Mouse (Mus musculus): ENCODE measurements around the gene Nmur1.
A peak's percentile ranks its signal among the peaks of the same experiment; 100 is the strongest.

Nmur1 gene

GRCm38 (mm10) chr1:86440887-86441723 is 15.1 kb upstream of the Nmur1 start:
- no peak for DNase-seq (ENCODE audit: low read depth, low spot score)

DNA sequence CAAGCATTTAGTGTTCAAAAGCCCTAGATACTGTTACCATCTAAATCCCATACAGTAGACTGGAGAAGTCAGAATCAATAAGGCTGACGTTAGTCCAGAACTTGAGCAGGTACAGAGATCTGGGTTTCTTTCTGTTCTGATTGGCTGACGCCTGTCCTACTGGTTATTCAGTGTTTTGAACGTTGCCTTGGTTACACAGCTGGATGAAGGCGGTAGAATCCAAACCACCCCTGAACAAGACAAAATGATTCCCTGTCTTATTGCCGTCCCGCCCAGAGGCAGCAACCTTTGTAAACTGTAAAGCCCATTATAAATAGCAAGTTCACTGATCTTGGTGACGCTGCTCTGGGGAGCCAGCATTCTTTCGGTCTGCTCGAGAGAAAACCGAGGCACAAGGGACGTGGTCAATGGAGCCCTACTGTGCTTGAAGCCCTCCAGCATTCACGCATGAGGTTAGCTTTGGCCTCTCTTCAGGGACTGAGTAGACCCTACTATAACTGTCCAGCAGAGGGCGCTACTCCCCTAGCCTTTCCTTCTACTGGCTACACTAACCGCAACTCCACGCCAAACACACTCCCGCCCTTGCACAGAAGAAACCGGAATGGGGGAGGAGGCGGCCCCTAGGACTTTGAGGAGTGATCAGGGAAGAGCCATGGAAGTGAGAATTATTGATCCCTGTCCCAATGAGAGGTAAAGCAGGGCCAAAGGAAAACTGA is 14.3 kb upstream of the Nmur1 start:
- DNase-seq (ENCODE audit: low read depth, low spot score), result no peak

- DNase-seq (ENCODE audit: low read depth, low spot score), result no peak
Measured at GRCm38 (mm10) chr1:86439487-86440170, 13.6 kb upstream of the Nmur1 start.

DNA sequence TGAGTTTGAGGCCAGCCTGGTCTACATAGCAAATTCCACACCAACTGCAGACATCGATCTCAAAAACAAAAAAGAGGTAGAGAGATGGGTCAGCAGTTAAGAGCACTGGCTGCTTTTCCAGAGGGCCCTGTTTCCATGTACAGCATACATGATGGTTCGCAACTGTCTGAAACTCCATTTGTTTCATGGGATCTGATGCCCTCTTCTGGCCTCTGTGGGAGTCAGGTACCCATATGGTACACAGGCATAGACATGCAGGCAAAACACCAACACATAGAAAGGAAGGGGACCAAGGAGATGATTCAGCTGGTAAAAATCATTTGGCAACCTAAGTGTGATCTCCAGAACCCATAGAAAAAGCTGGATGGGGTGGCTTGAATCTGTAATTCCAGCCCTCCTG is 12.5 kb upstream of the Nmur1 start:
- no peak for DNase-seq (ENCODE audit: low read depth, low spot score)

DNA sequence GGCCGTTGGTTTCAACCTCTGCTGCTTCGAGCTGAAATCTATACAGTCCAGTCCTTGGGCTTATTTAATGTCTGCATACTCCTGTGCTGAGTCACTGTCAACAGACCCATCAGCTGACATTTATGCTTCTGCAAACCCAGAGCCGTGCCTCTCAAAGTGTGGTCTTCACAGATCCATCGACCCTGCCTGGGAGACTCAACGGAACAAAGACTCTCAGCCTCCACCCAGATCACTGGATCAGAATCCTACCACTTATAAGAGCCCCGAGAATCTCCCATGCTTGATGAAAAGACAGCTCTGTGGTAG is 11.9 kb upstream of the Nmur1 start:
- DNase-seq (ENCODE audit: low read depth, low spot score), result no peak

DNA sequence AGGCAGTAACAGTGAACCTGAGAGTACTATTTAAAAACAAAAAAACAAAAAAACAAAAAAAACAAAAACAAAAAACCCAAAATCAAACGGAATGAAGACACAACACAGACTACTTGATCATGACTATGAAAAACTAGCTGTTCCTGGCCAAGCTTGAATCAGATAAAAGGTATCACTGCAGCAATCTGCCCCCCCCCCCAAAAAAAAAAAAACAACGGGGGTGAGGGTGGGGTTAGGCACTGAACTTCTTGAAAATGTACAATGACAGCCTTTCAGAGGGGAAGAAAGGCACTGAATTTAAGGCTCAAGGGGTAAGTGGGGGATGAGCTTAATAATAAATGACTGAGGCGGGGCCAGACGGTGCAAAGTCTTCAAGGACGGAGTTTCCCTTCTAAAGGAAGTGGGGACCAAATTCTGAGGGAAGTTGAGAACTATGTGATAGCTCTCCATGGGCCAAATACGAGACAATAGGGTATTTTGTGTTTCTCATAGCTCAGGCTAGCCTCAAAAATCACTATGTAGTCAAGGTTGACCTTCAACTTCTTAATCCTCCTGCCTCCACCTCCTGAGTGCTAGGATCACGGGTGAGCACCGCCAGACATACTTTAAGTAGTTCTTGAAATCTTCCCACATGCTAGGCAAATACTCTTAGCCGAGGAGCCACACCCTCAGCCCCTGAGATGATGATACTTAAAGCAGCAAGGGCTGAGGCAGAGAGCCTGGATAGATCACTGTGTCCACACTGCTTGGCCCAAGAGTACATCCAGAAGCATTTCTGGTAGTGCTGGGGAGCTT is 11.4 kb upstream of the Nmur1 start:
- no peak for DNase-seq (ENCODE audit: low read depth, low spot score)

DNA sequence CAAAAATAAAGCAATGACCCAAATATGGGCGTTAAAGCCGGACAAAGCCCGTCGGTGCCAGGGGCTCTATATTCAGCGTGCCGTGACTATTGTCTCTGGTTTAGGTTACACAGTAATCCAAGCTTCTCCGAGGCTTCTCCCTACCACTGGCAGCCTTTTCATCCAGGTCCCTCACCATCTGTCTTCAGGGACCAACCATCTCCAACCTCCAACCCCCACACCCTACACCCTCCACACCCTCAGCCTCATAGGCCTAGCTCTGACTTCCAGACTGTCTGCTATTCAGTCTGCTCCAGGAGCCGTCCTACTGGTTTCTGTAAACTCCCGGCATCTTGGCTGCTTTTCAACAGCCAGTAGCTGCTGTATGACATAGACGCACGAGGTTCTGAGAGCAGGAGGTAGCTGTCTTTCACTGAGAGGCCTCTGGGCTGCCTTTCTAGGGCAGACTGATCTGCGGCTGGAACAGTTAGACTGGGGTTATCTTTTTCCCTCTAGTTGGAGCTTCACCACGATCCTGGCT is 9.3 kb upstream of the Nmur1 start:
- no peak for DNase-seq (ENCODE audit: low read depth, low spot score)

DNA sequence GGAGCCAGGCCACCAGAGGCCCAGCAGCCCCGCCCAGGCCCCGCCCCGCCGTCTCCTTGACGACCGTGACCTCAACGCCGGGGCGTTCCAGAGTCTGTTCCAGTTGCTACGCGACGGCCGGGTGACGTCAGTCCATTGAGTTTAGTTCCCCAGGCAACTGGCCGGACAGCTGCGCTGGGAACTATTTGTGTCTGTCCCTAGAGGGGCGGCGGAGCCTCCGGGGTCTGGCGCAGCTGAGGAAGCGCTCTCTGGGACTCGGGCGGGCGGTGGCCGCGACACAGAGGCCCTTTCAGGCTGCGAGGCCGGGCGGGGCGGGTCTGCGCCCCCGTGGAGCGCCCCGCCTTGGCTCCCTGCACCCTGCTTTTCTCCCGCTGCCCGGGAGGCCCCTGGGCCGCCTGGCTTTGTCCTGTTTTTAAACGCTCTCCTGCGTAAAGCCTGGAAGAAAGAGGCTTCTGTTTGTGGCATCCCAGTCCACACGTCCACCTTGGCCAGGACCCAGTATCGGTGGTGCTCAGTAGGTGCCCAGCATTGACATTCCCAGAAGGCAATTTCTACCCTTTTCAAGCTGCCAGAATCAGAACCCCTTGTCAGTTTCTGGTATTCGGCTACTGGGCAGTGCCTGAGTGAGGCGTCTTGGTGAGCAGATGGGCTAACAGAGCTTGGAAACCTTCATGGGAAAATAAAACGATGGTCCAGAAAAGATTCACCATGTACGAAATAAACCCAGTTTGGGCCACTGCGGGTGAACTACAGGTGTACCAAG is 8.6 kb upstream of the Nmur1 start:
- DNase-seq (ENCODE audit: low read depth, low spot score), result peak; percentile 94

- no peak for DNase-seq (ENCODE audit: low read depth, low spot score)
Measured at GRCm38 (mm10) chr1:86434001-86434400, 8.0 kb upstream of the Nmur1 start.

- no peak for DNase-seq (ENCODE audit: low read depth, low spot score)
Measured at GRCm38 (mm10) chr1:86433359-86433758, 7.3 kb upstream of the Nmur1 start.

DNA sequence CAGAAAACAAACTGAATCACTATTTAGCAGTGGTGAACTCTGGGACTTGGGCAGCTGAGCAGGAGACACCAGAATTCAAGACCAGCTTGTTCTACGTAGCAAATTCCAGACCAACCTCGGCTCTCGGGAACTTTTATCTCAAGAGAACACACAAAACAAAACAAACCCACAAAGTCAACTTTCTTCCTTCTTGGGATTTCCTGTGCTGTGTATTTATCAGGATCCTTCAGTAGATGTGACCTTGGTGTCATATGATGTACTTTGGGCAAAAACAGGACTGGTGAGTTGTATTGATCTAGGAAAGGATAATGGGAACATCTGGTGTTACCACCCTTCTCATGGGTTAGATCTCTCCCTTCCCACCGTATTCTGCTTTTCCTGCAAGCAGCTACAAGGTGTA is 6.8 kb upstream of the Nmur1 start:
- DNase-seq (ENCODE audit: low read depth, low spot score), result no peak

DNA sequence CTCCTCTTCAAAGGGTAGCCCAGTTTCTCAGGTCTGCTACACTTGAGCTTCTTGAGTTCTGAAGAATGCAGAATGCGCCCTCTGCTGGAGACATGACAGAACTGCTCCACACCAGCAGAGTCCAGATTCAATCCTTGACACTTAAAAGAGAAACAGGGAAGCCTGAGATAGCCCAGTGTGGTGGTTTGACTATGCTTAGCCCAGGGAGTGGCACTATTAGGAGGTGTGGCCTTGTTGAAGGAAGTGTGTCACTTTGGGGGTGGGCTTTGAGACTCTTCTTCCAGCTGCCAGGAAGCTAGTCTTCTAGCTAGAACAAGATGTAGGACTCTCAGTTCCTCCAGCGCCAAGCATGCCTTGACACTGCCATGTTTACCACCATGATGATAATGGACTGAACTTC is 4.0 kb upstream of the Nmur1 start:
- no peak for DNase-seq (ENCODE audit: low read depth, low spot score)

- DNase-seq (ENCODE audit: low read depth, low spot score), result no peak
Measured at GRCm38 (mm10) chr1:86424835-86425547, 1.0 kb downstream of the Nmur1 start.

GRCm38 (mm10) chr1:86424336-86424735 is 1.7 kb downstream of the Nmur1 start:
- no peak for DNase-seq (ENCODE audit: low read depth, low spot score)

GRCm38 (mm10) chr1:86423879-86424278 is 2.1 kb downstream of the Nmur1 start:
- DNase-seq (ENCODE audit: low read depth, low spot score), result no peak

- no peak for DNase-seq (ENCODE audit: low read depth, low spot score)
Measured at GRCm38 (mm10) chr1:86421007-86421406, 5.0 kb downstream of the Nmur1 start.

GRCm38 (mm10) chr1:86416321-86416720 is 9.7 kb downstream of the Nmur1 start:
- DNase-seq (ENCODE audit: low read depth, low spot score), result no peak

DNA sequence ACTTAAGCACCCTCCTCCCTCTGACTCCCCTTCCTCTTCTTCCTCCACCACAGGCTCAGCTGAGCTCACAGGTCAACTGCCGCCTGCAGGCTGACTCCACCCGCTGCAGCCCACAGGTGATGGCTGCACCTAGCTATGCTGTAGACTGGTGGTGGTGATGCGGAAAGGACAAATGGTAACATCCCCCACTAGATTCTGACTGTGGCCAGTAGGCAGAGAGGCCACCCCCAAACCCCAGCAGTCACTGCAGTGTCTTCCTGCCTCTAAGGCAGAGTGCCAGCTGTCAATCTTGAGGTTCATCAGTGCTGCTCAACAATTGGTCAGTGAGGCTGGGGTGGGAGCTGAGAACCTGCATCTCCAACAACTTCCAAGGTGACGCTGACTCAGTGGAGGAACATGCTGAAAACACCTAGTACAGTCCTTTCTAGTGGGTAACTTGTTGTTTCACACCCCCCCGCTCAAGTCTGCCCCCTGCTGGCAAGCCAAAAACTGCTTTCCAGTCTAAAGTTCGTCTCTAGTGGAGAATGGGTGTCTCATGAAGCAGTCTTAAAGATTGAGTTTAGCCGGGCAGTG is 10.3 kb downstream of the Nmur1 start:
- DNase-seq (ENCODE audit: low read depth, low spot score), result no peak

GRCm38 (mm10) chr1:86415144-86415543 is 10.9 kb downstream of the Nmur1 start:
- DNase-seq (ENCODE audit: low read depth, low spot score), result no peak

DNA sequence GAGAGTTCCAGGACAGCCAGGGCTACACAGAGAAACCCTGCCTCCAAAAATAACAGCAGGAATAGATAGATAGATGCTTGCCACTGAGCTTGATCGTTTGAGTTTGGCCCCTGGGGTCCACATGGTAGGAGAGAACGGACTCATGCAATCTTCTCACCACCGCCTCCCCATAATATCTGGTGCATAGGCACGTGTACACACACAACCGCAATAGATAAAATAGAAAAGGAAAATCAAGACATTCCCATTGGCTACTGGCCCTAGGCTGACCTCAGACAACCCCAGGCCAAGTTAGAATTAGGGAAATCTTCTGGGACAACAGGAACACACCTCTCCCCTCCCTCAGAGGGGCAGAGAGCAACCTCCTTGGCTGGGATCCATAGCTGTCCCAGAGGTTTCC is 11.3 kb downstream of the Nmur1 start:
- no peak for DNase-seq (ENCODE audit: low read depth, low spot score)

Data from brain, embryonic 18.5 days (tissue).